Mouse (Mus musculus): ENCODE data around the gene Them7.

Them7 gene

GRCm38 (mm10) chr2:105224134-105224986 is at the start of gene Them7:
Gene Them7, plus strand, starts transcription at chr2:105224320.
- peak in 1 of 2 experiments; percentile 19 for DNase-seq (ENCODE audit: low spot score in 2 of 2)

- no peak for DNase-seq (ENCODE audit: low spot score in 2 of 2)
These were observed 45.2 kb upstream of the Them7 start for GRCm38 (mm10) chr2:105178871-105179270.

- DNase-seq (ENCODE audit: low spot score in 2 of 2) = no peak
These were observed 41.6 kb upstream of the Them7 start for GRCm38 (mm10) chr2:105182501-105182900.

- DNase-seq (ENCODE audit: low spot score in 2 of 2) = no peak
These were observed 39.0 kb upstream of the Them7 start for GRCm38 (mm10) chr2:105185140-105185539.

- no peak for DNase-seq (ENCODE audit: low spot score in 2 of 2)
These were observed 38.2 kb upstream of the Them7 start for GRCm38 (mm10) chr2:105185768-105186529.

- no peak for DNase-seq (ENCODE audit: low spot score in 2 of 2)
These were observed 37.5 kb upstream of the Them7 start for GRCm38 (mm10) chr2:105186591-105186990.

GRCm38 (mm10) chr2:105188182-105188581 is 35.9 kb upstream of the Them7 start:
- DNase-seq (ENCODE audit: low spot score in 2 of 2) = no peak

GRCm38 (mm10) chr2:105189352-105189751 is 34.8 kb upstream of the Them7 start:
- DNase-seq (ENCODE audit: low spot score in 2 of 2) = no peak

- no peak for DNase-seq (ENCODE audit: low spot score in 2 of 2)
These were observed 24.0 kb upstream of the Them7 start for GRCm38 (mm10) chr2:105200152-105200551.

GRCm38 (mm10) chr2:105206563-105207174 is 17.5 kb upstream of the Them7 start:
- no peak for DNase-seq (ENCODE audit: low spot score in 2 of 2)

- no peak for DNase-seq (ENCODE audit: low spot score in 2 of 2)
These were observed 11.3 kb upstream of the Them7 start for GRCm38 (mm10) chr2:105212839-105213238.

GRCm38 (mm10) chr2:105215914-105216313 is 8.2 kb upstream of the Them7 start:
- DNase-seq (ENCODE audit: low spot score in 2 of 2) = no peak

GRCm38 (mm10) chr2:105219229-105219628 is 4.9 kb upstream of the Them7 start:
- no peak for DNase-seq (ENCODE audit: low spot score in 2 of 2)

GRCm38 (mm10) chr2:105219664-105220063 is 4.5 kb upstream of the Them7 start:
- no peak for DNase-seq (ENCODE audit: low spot score in 2 of 2)

- no peak for DNase-seq (ENCODE audit: low spot score in 2 of 2)
These were observed 3.3 kb upstream of the Them7 start for GRCm38 (mm10) chr2:105220738-105221303.

GRCm38 (mm10) chr2:105223606-105224005 is 514 bp upstream of the Them7 start:
- no peak for DNase-seq (ENCODE audit: low spot score in 2 of 2)

- DNase-seq (ENCODE audit: low spot score in 2 of 2) = no peak
These were observed 861 bp downstream of the Them7 start for GRCm38 (mm10) chr2:105224987-105225375.

GRCm38 (mm10) chr2:105226297-105226958 is 2.3 kb downstream of the Them7 start:
- no peak for DNase-seq (ENCODE audit: low spot score in 2 of 2)

- DNase-seq (ENCODE audit: low spot score in 2 of 2) = no peak
These were observed 4.3 kb downstream of the Them7 start for GRCm38 (mm10) chr2:105228416-105228815.

GRCm38 (mm10) chr2:105230333-105230732 is 6.2 kb downstream of the Them7 start:
- no peak for DNase-seq (ENCODE audit: low spot score in 2 of 2)

- DNase-seq (ENCODE audit: low spot score in 2 of 2) = no peak
These were observed 8.3 kb downstream of the Them7 start for GRCm38 (mm10) chr2:105232386-105232785.

- DNase-seq (ENCODE audit: low spot score in 2 of 2) = no peak
These were observed 10.2 kb downstream of the Them7 start for GRCm38 (mm10) chr2:105234278-105234677.
